Mouse (Mus musculus) liver, embryonic 14.5 days (tissue): ENCODE data around the gene Lnx1.

Experiments
- CTCF ChIP-seq: IDR thresholded peaks from 2 replicates; pipeline ENCODE4 v1.5.1; 2016; ENCODE audit warnings: antibody characterized with exemption, low read depth, control low read depth
- EP300 ChIP-seq: IDR thresholded peaks from 2 replicates; pipeline ENCODE4 v1.6.1; 2016; ENCODE audit warnings: antibody characterized with exemption, low read depth

GRCm38 (mm10) chr5:74720661-74721060, 17.9 kb upstream of the Lnx1 start:
- TF ChIP-seq CTCF (no peak), EP300 (no peak)
